Mouse (Mus musculus): ENCODE measurements around the gene Lypla2. TPM values are rescaled to one million over a fixed set of nuclear protein-coding genes. Genes with fewer than 3 reads are reported as not detected.

Gene Lypla2
- 59.6 and 61.4 TPM in 2 replicates for polyA plus RNA-seq (2015; fragmentation: Nextera tagmentation; extraction: Ambion mirVana)

GRCm38 (mm10) chr4:135972556-135972906 is at the start of gene Lypla2:
Gene Lypla2 (minus strand): TSS chr4:135972626.

GRCm38 (mm10) chr4:136021549-136022047 is 49.2 kb upstream of the Lypla2 start, which contains the start of gene Eloa:
Gene Eloa (minus strand): TSS chr4:136021763.

DNA sequence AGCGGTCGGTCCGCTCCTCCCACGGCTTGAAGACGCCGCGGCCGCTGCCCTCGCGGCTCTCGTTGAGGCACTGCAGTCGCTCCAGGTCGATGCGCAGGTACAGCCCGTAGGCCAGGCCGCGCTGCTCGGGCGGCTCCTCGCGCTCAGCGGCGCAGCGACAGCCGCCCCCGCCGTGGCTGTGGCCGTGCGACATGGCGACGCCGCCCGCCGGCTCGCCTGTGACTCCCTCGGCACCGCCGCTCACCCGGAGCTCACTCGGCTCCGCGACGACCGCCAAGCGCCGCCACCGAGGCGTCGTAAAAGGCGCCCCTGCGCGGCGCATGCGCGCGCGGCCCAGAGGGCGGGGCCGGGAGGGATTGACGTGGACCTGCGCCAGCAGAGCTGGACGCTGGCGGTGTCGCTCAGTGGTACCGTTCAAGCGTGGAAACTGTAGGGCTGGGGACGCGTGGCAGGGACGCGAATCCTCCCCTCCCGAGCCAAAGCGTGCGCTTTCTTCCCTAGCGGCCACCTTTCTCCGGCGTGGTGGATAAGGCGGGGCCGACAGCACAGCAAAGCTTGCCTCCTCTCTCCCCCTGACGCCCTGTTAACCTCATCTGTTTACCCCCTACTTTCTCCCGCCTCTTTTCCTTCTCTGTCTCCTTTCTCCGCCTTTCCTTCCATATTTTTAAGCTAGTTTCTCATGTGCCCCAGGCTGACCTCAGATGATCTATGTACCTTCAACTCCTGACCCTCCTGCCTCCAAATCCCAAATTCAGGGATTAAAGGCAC is 14.7 kb upstream of the Lypla2 start, which contains the start of gene Pithd1:
Gene Pithd1 (minus strand): TSS at position 322 of the 768 bp plus-strand sequence.

GRCm38 (mm10) chr4:135963457-135964193 is 8.8 kb downstream of the Lypla2 start, which contains the start of gene Gale:
Gene Gale (plus strand): TSS chr4:135963727.

DNA sequence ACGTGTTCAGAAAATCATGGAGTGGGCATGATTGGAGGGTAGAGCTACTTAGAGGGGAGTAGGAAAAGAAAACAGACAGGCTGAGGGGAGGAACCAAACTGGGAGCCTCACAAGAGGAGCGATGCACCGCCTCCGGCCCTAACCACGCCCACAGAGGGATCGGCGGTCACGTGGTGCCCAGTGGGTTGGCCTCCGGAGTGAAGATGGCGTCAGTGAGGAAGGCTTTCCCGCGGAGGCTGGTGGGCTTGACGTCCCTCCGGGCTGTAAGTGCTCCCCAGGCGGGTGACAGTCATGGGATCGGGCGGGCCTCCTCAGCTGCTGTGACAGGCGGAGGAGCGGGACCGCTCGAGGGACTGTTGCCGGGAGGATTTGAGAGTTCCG is 26.2 kb downstream of the Lypla2 start, which contains the start of gene Hmgcl:
Gene Hmgcl (plus strand): TSS at position 171 of the 381 bp plus-strand sequence.

DNA sequence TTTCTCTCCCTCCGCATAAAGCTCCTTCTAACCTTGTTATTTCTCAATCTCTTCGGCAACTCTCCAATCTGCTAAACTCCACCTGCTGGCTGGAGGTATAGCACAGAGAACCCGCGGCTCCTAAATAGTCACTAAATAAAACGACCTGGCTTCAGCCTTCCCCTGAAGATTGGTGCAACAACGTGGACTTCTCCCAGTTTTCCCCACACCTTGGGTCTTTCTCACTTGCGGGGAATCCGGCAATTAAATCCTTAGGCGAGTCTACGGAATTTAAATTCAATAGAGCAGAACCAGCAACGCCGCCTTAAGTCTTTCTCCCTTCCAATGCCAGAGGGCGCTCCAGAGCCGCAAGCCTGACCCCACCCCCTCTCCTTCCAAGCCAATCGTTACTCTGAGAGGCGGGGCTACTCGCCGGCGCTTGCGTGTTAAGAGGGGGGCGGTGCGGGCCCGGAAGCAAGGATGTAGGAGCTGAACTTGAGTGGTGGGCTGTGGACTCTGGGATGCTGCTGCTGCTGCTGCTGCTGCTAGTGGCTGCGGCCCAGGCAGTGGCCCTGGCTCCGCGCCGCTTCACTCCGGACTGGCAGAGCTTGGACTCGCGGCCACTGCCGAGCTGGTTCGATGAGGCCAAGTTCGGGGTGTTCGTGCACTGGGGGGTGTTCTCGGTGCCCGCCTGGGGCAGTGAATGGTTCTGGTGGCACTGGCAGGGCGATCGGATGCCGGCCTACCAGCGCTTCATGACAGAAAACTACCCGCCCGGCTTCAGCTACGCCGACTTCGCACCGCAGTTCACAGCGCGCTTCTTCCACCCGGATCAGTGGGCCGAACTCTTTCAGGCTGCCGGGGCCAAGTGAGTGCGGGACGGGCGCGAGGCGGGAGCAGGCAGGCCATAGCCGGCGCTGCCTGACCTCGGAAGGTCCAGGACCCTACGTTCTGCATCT is 51.9 kb downstream of the Lypla2 start, which contains the start of gene Fuca1:
Gene Fuca1 (plus strand): TSS at position 432 of the 938 bp plus-strand sequence.

Other genes starting within 250 kb of the Lypla2 start
- gene Il22ra1, start 244.5 kb downstream of the Lypla2 start, polyA plus RNA-seq (2015; fragmentation: Nextera tagmentation; extraction: Ambion mirVana): 0.37 and 0.52 TPM in 2 replicates
- gene Myom3, start 212.9 kb downstream of the Lypla2 start, polyA plus RNA-seq (2015; fragmentation: Nextera tagmentation; extraction: Ambion mirVana): 0.11 and 0.12 TPM in 2 replicates
- 85.6 and 105 TPM in 2 replicates for gene Srsf10, start 116.9 kb downstream of the Lypla2 start, polyA plus RNA-seq (2015; fragmentation: Nextera tagmentation; extraction: Ambion mirVana)
- 66.4 and 75.1 TPM in 2 replicates for gene Pnrc2, start 98.8 kb downstream of the Lypla2 start, polyA plus RNA-seq (2015; fragmentation: Nextera tagmentation; extraction: Ambion mirVana)
- gene Cnr2, start 77.2 kb downstream of the Lypla2 start, polyA plus RNA-seq (2015; fragmentation: Nextera tagmentation; extraction: Ambion mirVana): 0.14 and 0.44 TPM in 2 replicates
- gene Fuca1, start 51.9 kb downstream of the Lypla2 start, polyA plus RNA-seq (2015; fragmentation: Nextera tagmentation; extraction: Ambion mirVana): 46.9 and 63.5 TPM in 2 replicates
- 50.6 and 58.5 TPM in 2 replicates for gene Hmgcl, start 26.2 kb downstream of the Lypla2 start, polyA plus RNA-seq (2015; fragmentation: Nextera tagmentation; extraction: Ambion mirVana)
- gene Gale, start 8.9 kb downstream of the Lypla2 start, polyA plus RNA-seq (2015; fragmentation: Nextera tagmentation; extraction: Ambion mirVana): 25.0 and 36.9 TPM in 2 replicates
- 31.2 and 35.1 TPM in 2 replicates for gene Pithd1, start 14.6 kb upstream of the Lypla2 start, polyA plus RNA-seq (2015; fragmentation: Nextera tagmentation; extraction: Ambion mirVana)
- gene Eloa, start 49.1 kb upstream of the Lypla2 start, polyA plus RNA-seq (2015; fragmentation: Nextera tagmentation; extraction: Ambion mirVana): 21.9 and 23.1 TPM in 2 replicates
- gene Rpl11, start 80.8 kb upstream of the Lypla2 start, polyA plus RNA-seq (2015; fragmentation: Nextera tagmentation; extraction: Ambion mirVana): 334 and 353 TPM in 2 replicates
- gene Id3, start 170.9 kb upstream of the Lypla2 start, polyA plus RNA-seq (2015; fragmentation: Nextera tagmentation; extraction: Ambion mirVana): 231 and 234 TPM in 2 replicates
- gene E2f2, start 199.8 kb upstream of the Lypla2 start, polyA plus RNA-seq (2015; fragmentation: Nextera tagmentation; extraction: Ambion mirVana): 1.6 and 2.3 TPM in 2 replicates
- gene Asap3, start 233.7 kb upstream of the Lypla2 start, polyA plus RNA-seq (2015; fragmentation: Nextera tagmentation; extraction: Ambion mirVana): 5.3 and 5.6 TPM in 2 replicates

Measured in urinary bladder, postnatal 0 days (tissue).